Mouse (Mus musculus): ENCODE results near the gene Ptprz1.
"Not testable (repeated sequence)": the region's sequence is repeated elsewhere in the genome, so short reads cannot be mapped to it uniquely, and the experiment has no call there.

The Ptprz1 gene

GRCm38 (mm10) chr6:23003152-23003551, 127.8 kb downstream of the Ptprz1 start:
- DNase-seq (ENCODE audit: low spot score in 2 of 2), result no peak

- no peak for DNase-seq (ENCODE audit: low spot score in 2 of 2)
Measured at GRCm38 (mm10) chr6:23014988-23015613, 139.8 kb downstream of the Ptprz1 start.

GRCm38 (mm10) chr6:23028251-23028650, 152.9 kb downstream of the Ptprz1 start:
- DNase-seq (ENCODE audit: low spot score in 2 of 2), result no peak

GRCm38 (mm10) chr6:23048836-23049235, 173.5 kb downstream of the Ptprz1 start:
- no peak for DNase-seq (ENCODE audit: low spot score in 2 of 2)

GRCm38 (mm10) chr6:23055734-23056133, 180.4 kb downstream of the Ptprz1 start:
- DNase-seq (ENCODE audit: low spot score in 2 of 2), result no peak

- no peak for DNase-seq (ENCODE audit: low spot score in 2 of 2)
Measured at GRCm38 (mm10) chr6:23076060-23076459, 200.8 kb downstream of the Ptprz1 start.

- DNase-seq (ENCODE audit: low spot score in 2 of 2), result no peak
Measured at GRCm38 (mm10) chr6:23078273-23078672, 203.0 kb downstream of the Ptprz1 start.

- no peak for DNase-seq (ENCODE audit: low spot score in 2 of 2)
Measured at GRCm38 (mm10) chr6:23079991-23080680, 204.8 kb downstream of the Ptprz1 start.

- DNase-seq (ENCODE audit: low spot score in 2 of 2), result no peak
Measured at GRCm38 (mm10) chr6:23084587-23085421, 209.5 kb downstream of the Ptprz1 start.

GRCm38 (mm10) chr6:23089292-23089691, 214.0 kb downstream of the Ptprz1 start:
- not testable (repeated sequence) for DNase-seq (ENCODE audit: low spot score in 2 of 2)

- not testable (repeated sequence) for DNase-seq (ENCODE audit: low spot score in 2 of 2)
Measured at GRCm38 (mm10) chr6:23090346-23091055, 215.2 kb downstream of the Ptprz1 start.
